Mouse (Mus musculus) midbrain, embryonic 11.5 days (tissue): ENCODE measurements around the gene Ctu1. TPM values are rescaled to one million over a fixed set of nuclear protein-coding genes. Genes with fewer than 3 reads are reported as not detected.

Source experiments
- ATAC-seq: fragments of 200-750 bp; cut with Nextera tagmentation; 2 replicates; pipeline ENCODE4 v1.8.0; 2017; ENCODE audit warnings: moderate TSS enrichment, moderate library complexity; ENCODE audit not compliant: low FRiP score
- DNase-seq: peaks from one replicate; pipeline ENCODE4 v3.0.0; 2015; ENCODE audit warnings: low spot score; ENCODE audit errors: missing footprints
- H3K27ac ChIP-seq: fragments of 300-500 bp; sonication (generic); 2 replicates; pipeline ENCODE4 v1.5.1; 2014; ENCODE audit warnings: low read depth, low read length
- H3K27me3 ChIP-seq: fragments of 300-500 bp; sonication (generic); 2 replicates; pipeline ENCODE4 v1.6.1; 2014; ENCODE audit warnings: mild to moderate bottlenecking, low read length, moderate library complexity, mixed read lengths; ENCODE audit not compliant: control insufficient read depth, insufficient read depth
- H3K36me3 ChIP-seq: fragments of 300-500 bp; sonication (generic); 2 replicates; pipeline ENCODE4 v1.6.1; 2014; ENCODE audit warnings: mild to moderate bottlenecking, low read length, moderate library complexity, mixed read lengths; ENCODE audit not compliant: control insufficient read depth, insufficient read depth
- H3K4me1 ChIP-seq: fragments of 300-500 bp; sonication (generic); 2 replicates; pipeline ENCODE4 v1.6.1; 2014; ENCODE audit warnings: low read length; ENCODE audit not compliant: control insufficient read depth, insufficient read depth
- H3K4me2 ChIP-seq: fragments of 300-500 bp; sonication (generic); 2 replicates; pipeline ENCODE4 v1.6.1; 2014; ENCODE audit warnings: mild to moderate bottlenecking, moderate library complexity
- H3K4me3 ChIP-seq: fragments of 300-500 bp; sonication (generic); 2 replicates; pipeline ENCODE4 v1.5.1; 2014; ENCODE audit warnings: low read depth, low read length
- H3K9ac ChIP-seq: fragments of 300-500 bp; sonication (generic); 2 replicates; pipeline ENCODE4 v1.6.1; 2014; ENCODE audit warnings: low read length
- H3K9me3 ChIP-seq: fragments of 300-500 bp; sonication (generic); 2 replicates; pipeline ENCODE4 v1.6.1; 2016; ENCODE audit warnings: low read length; ENCODE audit not compliant: control insufficient read depth
- WGBS: fragments of 180-500 bp; shearing (Covaris S2); extraction: QIAGEN DNeasy Blood & Tissue Kit; methylation state at CpG from one replicate; pipeline ENCODE4 v1.1.7; 2014; 5-methylcytosine and 5-hydroxymethylcytosine counted together
- polyA plus RNA-seq: library from polyadenylated mRNA; unstranded; fragments of >200 nt; fragmentation: Nextera tagmentation; extraction: Ambion mirVana; gene quantifications from 2 replicates; pipeline ENCODE4 v1.2.1, GENCODE M21; 2014

Gene Ctu1
- polyA plus RNA-seq = 9.3 and 9.9 TPM in 2 replicates

- H3K4me2 ChIP-seq = peak within 1 kb of the TSS; percentile 74
- peak within 1 kb of the TSS; percentile 67 for H3K4me3 ChIP-seq
- WGBS = under 1% methylated on average over 26 of the region's 26 CpGs
- no peaks in the 10 kb centered on the region for H3K27me3 ChIP-seq
- ATAC-seq (peak; percentile 95), DNase-seq (peak; percentile 98)
- H3K4me1 ChIP-seq = peaks cover 6% of the 10 kb centered on the region; the same call in 1 of the 2 replicates
- H3K9me3 ChIP-seq = no peaks in the 10 kb centered on the region
- H3K36me3 ChIP-seq = peaks cover 19% of the 10 kb centered on the region
- peak within 1 kb of the TSS; percentile 80 for H3K9ac ChIP-seq
- no peak within 1 kb of the TSS; the same call in 1 of the 2 replicates for H3K27ac ChIP-seq
Measured at GRCm38 (mm10) chr7:43671809-43672580, at the start of gene Ctu1. TSS of gene Ctu1 (plus strand) at chr7:43672016.

- no peak for DNase-seq
- no peaks in the 10 kb centered on the region for H3K27me3 ChIP-seq
- no peaks in the 10 kb centered on the region for H3K36me3 ChIP-seq
- 79% methylated on average over 7 of the region's 7 CpGs for WGBS
- no peak overlapping the region for H3K4me2 ChIP-seq
- no peak overlapping the region for H3K4me3 ChIP-seq
- no peak overlapping the region for H3K27ac ChIP-seq
- H3K4me1 ChIP-seq = no peaks in the 10 kb centered on the region
- ATAC-seq = no peak
- no peak overlapping the region for H3K9ac ChIP-seq
- H3K9me3 ChIP-seq = no peaks in the 10 kb centered on the region
Measured at GRCm38 (mm10) chr7:43622927-43623326, 48.9 kb upstream of the Ctu1 start.

- DNase-seq (no peak), ATAC-seq (peak; percentile 59; the same call in 1 of the 2 replicates)
- Histone ChIP-seq H3K9me3 (no peaks in the 10 kb centered on the region), H3K36me3 (no peaks in the 10 kb centered on the region), H3K9ac (no peak overlapping the region), H3K27ac (no peak overlapping the region), H3K4me1 (no peaks in the 10 kb centered on the region), H3K4me2 (no peak overlapping the region), H3K4me3 (no peak overlapping the region), H3K27me3 (no peaks in the 10 kb centered on the region)
- 17% methylated on average over 10 of the region's 10 CpGs for WGBS
Measured at GRCm38 (mm10) chr7:43623819-43624218, 48.0 kb upstream of the Ctu1 start.

DNA sequence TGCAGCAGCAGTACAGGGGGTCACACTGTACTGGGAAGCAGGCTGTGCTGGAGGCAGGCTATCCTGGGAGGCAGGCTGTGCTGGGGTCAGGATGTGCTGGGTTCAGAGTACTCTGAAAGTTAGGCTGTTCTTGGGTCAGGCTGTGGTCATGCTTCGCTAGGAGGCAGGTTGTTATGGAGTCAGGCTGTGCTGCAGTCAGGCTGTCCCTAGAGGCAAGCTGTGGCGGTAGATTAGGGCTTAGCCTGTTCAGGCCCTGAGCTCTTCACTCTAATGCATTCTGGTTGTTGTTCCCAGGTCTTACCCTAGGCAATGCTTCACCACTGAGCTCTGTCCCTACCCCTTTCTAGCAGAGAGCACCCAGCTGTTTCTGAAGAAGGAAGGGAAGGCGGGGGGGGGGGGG, 46.8 kb upstream of the Ctu1 start:
- DNase-seq (no peak), ATAC-seq (peak; percentile 65)
- no peak overlapping the region for H3K4me3 ChIP-seq
- no peaks in the 10 kb centered on the region for H3K27me3 ChIP-seq
- H3K36me3 ChIP-seq = no peaks in the 10 kb centered on the region
- no peaks in the 10 kb centered on the region for H3K4me1 ChIP-seq
- no peaks in the 10 kb centered on the region for H3K9me3 ChIP-seq
- H3K4me2 ChIP-seq = no peak overlapping the region
- 39% methylated on average over 3 of the region's 3 CpGs for WGBS
- H3K27ac ChIP-seq = no peak overlapping the region
- H3K9ac ChIP-seq = no peak overlapping the region

GRCm38 (mm10) chr7:43625794-43626422, 45.9 kb upstream of the Ctu1 start:
- no peaks in the 10 kb centered on the region for H3K9me3 ChIP-seq
- ATAC-seq = no peak
- DNase-seq = no peak
- H3K4me3 ChIP-seq = no peak overlapping the region
- no peaks in the 10 kb centered on the region for H3K27me3 ChIP-seq
- no peaks in the 10 kb centered on the region for H3K4me1 ChIP-seq
- 79% methylated on average over 8 of the region's 8 CpGs for WGBS
- no peak overlapping the region for H3K27ac ChIP-seq
- no peaks in the 10 kb centered on the region for H3K36me3 ChIP-seq
- no peak overlapping the region for H3K9ac ChIP-seq
- no peak overlapping the region for H3K4me2 ChIP-seq

GRCm38 (mm10) chr7:43633940-43634339, 37.9 kb upstream of the Ctu1 start:
- H3K4me1 ChIP-seq = no peaks in the 10 kb centered on the region
- DNase-seq (no peak), ATAC-seq (no peak)
- no peaks in the 10 kb centered on the region for H3K27me3 ChIP-seq
- no peak overlapping the region for H3K9ac ChIP-seq
- H3K4me3 ChIP-seq = no peak overlapping the region
- no peaks in the 10 kb centered on the region for H3K36me3 ChIP-seq
- H3K9me3 ChIP-seq = no peaks in the 10 kb centered on the region
- WGBS = 85% methylated on average over 4 of the region's 4 CpGs
- H3K27ac ChIP-seq = no peak overlapping the region
- no peak overlapping the region for H3K4me2 ChIP-seq

GRCm38 (mm10) chr7:43634500-43634899, 37.3 kb upstream of the Ctu1 start, which contains the start of gene Ceacam18:
TSS of gene Ceacam18 (plus strand) at chr7:43634707.
- 75% methylated on average over 6 of the region's 6 CpGs for WGBS
- H3K27ac ChIP-seq = no peak within 1 kb of the TSS
- H3K9me3 ChIP-seq = no peaks in the 10 kb centered on the region
- no peak for ATAC-seq
- H3K9ac ChIP-seq = no peak within 1 kb of the TSS
- no peak for DNase-seq
- no peak within 1 kb of the TSS for H3K4me3 ChIP-seq
- H3K36me3 ChIP-seq = no peaks in the 10 kb centered on the region
- no peaks in the 10 kb centered on the region for H3K27me3 ChIP-seq
- no peaks in the 10 kb centered on the region for H3K4me1 ChIP-seq
- no peak within 1 kb of the TSS for H3K4me2 ChIP-seq

DNA sequence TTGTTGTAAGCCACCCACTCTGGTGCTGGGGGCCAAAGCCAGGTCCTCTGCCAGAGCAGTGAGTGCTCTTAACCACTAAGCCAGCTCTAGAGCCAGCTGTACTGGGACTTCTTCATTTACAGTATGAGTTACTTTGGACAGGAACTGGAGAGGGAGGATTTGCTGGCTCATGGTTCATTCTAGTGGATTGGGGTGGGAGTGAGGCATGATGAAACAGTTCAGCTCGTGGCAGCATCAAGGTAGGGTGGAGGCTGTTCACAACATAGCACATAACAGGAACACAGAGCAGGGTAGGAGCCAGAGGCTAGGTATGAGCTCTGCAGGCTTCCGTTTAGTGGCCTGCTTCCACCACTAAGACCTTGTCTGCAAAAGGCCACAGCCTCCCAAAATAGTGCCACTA, 35.6 kb upstream of the Ctu1 start:
- 77% methylated on average over 2 of the region's 2 CpGs for WGBS
- H3K27ac ChIP-seq = no peak overlapping the region
- H3K27me3 ChIP-seq = no peaks in the 10 kb centered on the region
- no peak overlapping the region for H3K4me2 ChIP-seq
- DNase-seq (no peak), ATAC-seq (no peak)
- no peaks in the 10 kb centered on the region for H3K4me1 ChIP-seq
- no peak overlapping the region for H3K9ac ChIP-seq
- H3K36me3 ChIP-seq = no peaks in the 10 kb centered on the region
- no peak overlapping the region for H3K4me3 ChIP-seq
- no peaks in the 10 kb centered on the region for H3K9me3 ChIP-seq

DNA sequence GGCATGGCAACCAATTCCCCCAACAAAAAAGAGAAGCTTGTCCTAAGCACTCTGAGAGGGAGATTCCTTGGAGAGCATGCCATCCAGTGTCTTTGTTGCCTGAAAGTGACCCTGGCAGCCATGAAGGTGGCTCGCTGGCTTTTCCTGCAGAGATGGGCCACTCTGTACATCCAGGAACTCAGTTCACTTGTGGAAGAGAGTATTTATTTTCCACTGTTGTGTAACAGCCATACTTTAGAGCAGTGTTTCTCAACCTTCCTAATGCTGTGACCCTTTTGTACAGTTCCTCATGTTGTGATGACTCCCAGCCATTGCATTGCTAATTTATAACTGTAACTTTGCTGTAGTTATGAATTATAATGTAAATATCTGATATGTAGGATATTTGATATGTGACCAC, 34.7 kb upstream of the Ctu1 start:
- no peak overlapping the region for H3K9ac ChIP-seq
- no peaks in the 10 kb centered on the region for H3K9me3 ChIP-seq
- no peaks in the 10 kb centered on the region for H3K27me3 ChIP-seq
- no peaks in the 10 kb centered on the region for H3K4me1 ChIP-seq
- no peaks in the 10 kb centered on the region for H3K36me3 ChIP-seq
- 36% methylated on average over 1 of the region's 1 CpGs for WGBS
- H3K27ac ChIP-seq = no peak overlapping the region
- no peak overlapping the region for H3K4me3 ChIP-seq
- no peak overlapping the region for H3K4me2 ChIP-seq
- DNase-seq (no peak), ATAC-seq (no peak)
